Mouse (Mus musculus): ENCODE data around the gene Daglb. TPM values are rescaled to one million over a fixed set of nuclear protein-coding genes. Genes with fewer than 3 reads are reported as not detected.

The Daglb gene
- polyA plus RNA-seq, 1 experiment from 2014 or later: 16.2 TPM

DNA sequence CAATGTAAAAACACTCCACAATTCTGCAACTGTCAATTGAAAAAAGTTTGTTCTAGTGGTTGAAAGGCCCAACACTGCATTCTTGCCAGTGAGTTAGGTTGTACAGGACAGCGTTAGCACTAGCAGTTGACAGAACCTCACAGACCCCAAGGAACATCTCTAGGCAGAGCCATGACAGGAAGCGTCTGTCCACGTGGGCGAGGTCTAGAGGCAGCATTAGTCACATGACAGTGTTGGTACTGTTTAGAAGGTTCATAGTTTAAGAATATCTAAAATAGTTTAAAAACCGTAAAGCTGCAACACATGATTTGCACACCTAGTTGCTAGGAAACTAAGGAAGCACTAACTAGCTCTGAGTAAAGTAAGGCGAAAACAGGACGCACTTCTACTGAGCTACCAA lies 41.2 kb downstream of the Daglb start:
- 88% methylated on average over 7 of the region's 7 CpGs for WGBS
- ATAC-seq (replicated peaks): no peak
- Histone ChIP-seq H3K4me1 (peaks cover 9% of the 10 kb centered on the region; the same call in 1 of the 2 replicates), H3K27me3 (no peaks in the 10 kb centered on the region), H3K36me3 (peaks cover 44% of the 10 kb centered on the region), H3K9me3 (no peaks in the 10 kb centered on the region), H3K4me3 (no peak overlapping the region), H3K27ac (replicated peaks) (no peak overlapping the region), H3K4me2 (replicated peaks) (no peak overlapping the region), H3K9ac (replicated peaks) (no peak overlapping the region)

DNA sequence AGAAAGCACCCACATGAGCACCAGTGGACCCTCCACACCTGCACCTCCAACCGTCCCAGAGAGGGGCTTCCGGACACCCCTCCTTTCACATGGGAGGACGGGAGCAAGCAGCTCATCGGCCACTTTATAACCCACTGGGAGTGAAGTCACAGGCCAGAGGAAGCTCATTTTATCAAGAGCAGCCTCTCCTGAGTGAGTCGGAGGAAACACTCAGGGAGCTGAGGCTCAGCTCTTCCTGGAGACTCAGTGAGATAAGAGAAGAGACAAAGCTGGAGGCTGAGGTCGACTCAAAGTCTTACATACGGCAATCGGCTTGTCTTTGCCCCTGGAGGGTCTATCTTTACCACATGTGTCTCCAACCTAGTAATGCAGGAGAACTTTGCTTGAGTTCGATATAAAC lies 44.9 kb downstream of the Daglb start:
- H3K9ac ChIP-seq (replicated peaks): no peak overlapping the region
- H3K4me1 ChIP-seq: peaks cover 9% of the 10 kb centered on the region; the same call in 1 of the 2 replicates
- H3K9me3 ChIP-seq: no peaks in the 10 kb centered on the region
- 91% methylated on average over 9 of the region's 9 CpGs for WGBS
- peaks cover 42% of the 10 kb centered on the region for H3K36me3 ChIP-seq
- no peaks in the 10 kb centered on the region for H3K27me3 ChIP-seq
- H3K4me3 ChIP-seq: no peak overlapping the region
- H3K27ac ChIP-seq (replicated peaks): no peak overlapping the region
- no peak overlapping the region for H3K4me2 ChIP-seq (replicated peaks)
- no peak for ATAC-seq (replicated peaks)

DNA sequence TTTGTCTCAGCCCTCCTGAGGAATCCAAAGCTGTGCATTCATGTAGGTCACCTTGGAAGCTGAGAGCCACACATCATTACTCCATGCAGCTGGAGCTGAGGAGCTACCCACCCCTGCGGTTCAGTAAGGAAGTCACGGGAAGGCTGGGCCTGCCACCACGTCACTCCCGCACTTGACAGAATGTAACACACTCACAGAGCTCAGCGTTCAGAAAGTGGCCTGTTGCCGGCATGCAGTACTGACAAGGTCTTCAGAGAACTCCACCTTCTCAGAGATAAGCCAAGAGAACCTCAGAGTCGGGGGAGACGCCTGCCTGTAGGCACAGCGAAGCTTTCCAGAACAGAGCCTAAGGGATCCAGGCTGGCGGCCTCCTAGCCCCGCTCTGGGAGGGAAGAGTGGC lies 45.4 kb downstream of the Daglb start:
- Histone ChIP-seq H3K27me3 (no peaks in the 10 kb centered on the region), H3K27ac (replicated peaks) (no peak overlapping the region), H3K9me3 (no peaks in the 10 kb centered on the region), H3K36me3 (peaks cover 42% of the 10 kb centered on the region), H3K4me2 (replicated peaks) (no peak overlapping the region), H3K9ac (replicated peaks) (no peak overlapping the region), H3K4me3 (no peak overlapping the region), H3K4me1 (peaks cover 9% of the 10 kb centered on the region; the same call in 1 of the 2 replicates)
- no peak for ATAC-seq (replicated peaks)
- 89% methylated on average over 11 of the region's 11 CpGs for WGBS

DNA sequence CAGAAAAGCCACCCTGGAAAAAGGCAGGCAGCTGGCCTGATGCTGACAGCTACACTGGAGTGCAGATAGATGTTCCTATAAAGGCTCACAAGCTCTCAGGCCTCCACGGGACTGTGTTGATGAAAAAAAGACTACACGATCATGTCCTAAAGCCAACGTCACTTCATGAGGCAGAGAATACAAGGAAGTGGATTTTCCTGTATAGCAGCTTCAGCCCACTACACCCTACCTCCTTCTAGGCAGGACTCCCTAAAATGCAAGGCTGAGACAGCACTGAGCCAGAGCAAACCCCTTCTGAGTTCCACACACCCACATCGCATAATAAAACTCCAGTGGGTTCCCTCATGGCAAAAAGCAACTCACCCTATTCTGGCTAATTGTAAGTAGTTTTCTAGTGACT lies 47.2 kb downstream of the Daglb start:
- H3K4me3 ChIP-seq: no peak overlapping the region
- no peaks in the 10 kb centered on the region for H3K27me3 ChIP-seq
- H3K4me2 ChIP-seq (replicated peaks): no peak overlapping the region
- no peaks in the 10 kb centered on the region for H3K9me3 ChIP-seq
- no peak for ATAC-seq (replicated peaks)
- no peak overlapping the region for H3K9ac ChIP-seq (replicated peaks)
- H3K4me1 ChIP-seq: peaks cover 9% of the 10 kb centered on the region; the same call in 1 of the 2 replicates
- peaks cover 49% of the 10 kb centered on the region for H3K36me3 ChIP-seq
- no peak overlapping the region for H3K27ac ChIP-seq (replicated peaks)
- 87% methylated on average over 4 of the region's 4 CpGs for WGBS

DNA sequence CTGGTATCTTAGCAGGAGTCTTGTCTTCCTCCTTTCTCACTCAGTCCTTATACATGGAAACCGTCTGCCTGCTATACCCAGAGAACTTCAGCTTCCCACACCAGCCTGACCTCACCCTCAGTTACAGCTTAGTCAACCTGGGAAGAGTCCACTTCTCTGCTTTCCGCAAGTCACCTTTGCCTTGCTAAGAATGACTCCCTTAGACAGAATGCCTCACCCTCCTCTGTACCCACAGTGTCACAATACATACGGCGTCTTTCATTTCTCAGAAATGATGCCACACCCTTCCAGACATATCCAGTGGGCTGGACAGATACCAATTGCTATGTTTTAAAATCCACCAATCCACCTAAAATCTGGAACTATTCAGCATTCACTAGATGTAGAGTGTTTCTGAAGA lies 47.9 kb downstream of the Daglb start:
- WGBS: 93% methylated on average over 4 of the region's 4 CpGs
- Histone ChIP-seq H3K27ac (replicated peaks) (no peak overlapping the region), H3K36me3 (peaks cover 48% of the 10 kb centered on the region), H3K9me3 (no peaks in the 10 kb centered on the region), H3K4me1 (peaks cover 9% of the 10 kb centered on the region; the same call in 1 of the 2 replicates), H3K4me3 (no peak overlapping the region), H3K9ac (replicated peaks) (no peak overlapping the region), H3K4me2 (replicated peaks) (no peak overlapping the region), H3K27me3 (no peaks in the 10 kb centered on the region)
- ATAC-seq (replicated peaks): no peak

DNA sequence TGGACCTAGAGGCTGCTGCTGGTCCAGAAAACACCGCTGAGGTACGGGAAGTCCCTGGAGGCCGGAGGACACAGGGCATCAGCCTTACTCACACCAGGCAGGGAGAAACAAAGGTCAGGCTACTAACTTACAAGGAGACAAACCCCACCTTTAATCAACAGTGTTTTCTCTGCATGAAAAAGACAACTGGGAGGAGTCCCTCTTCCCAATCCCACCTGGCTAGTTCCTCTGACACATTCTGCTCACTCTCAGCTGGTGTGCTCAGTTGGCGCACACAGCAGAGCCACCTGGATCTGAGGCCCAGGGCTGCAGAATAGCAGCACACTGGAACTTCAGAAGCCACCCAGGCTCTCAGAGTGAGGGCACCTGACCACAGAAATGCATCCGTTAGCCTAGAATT lies 50.5 kb downstream of the Daglb start:
- ATAC-seq (replicated peaks): no peak
- Histone ChIP-seq H3K4me1 (no peaks in the 10 kb centered on the region), H3K27ac (replicated peaks) (no peak overlapping the region), H3K9me3 (no peaks in the 10 kb centered on the region), H3K4me2 (replicated peaks) (no peak overlapping the region), H3K27me3 (no peaks in the 10 kb centered on the region), H3K36me3 (peaks cover 44% of the 10 kb centered on the region), H3K4me3 (no peak overlapping the region), H3K9ac (replicated peaks) (no peak overlapping the region)
- 98% methylated on average over 5 of the region's 5 CpGs for WGBS

DNA sequence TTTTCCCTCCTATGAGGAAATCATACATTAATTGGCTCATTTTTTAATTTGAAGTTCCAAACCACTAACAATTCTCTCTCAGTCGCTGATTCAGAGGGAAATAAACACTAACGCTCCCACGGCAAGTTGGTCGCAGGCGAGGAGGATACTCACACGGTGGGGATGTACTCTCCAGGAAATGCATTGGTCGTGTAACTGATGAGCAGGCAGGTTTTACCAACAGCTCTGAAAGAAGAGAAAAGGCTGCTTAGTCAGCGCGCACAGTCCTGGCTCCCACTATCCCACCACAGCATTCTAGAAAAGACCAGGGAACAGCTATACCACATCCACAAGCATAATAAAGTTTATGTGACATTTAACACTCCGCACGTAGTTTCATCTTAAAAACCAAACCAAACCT lies 52.6 kb downstream of the Daglb start:
- H3K4me3 ChIP-seq: no peak overlapping the region
- no peaks in the 10 kb centered on the region for H3K9me3 ChIP-seq
- H3K9ac ChIP-seq (replicated peaks): no peak overlapping the region
- H3K27me3 ChIP-seq: no peaks in the 10 kb centered on the region
- ATAC-seq (replicated peaks): no peak
- WGBS: 91% methylated on average over 11 of the region's 11 CpGs
- peaks cover 42% of the 10 kb centered on the region for H3K36me3 ChIP-seq
- H3K4me2 ChIP-seq (replicated peaks): no peak overlapping the region
- H3K27ac ChIP-seq (replicated peaks): no peak overlapping the region
- H3K4me1 ChIP-seq: no peaks in the 10 kb centered on the region

DNA sequence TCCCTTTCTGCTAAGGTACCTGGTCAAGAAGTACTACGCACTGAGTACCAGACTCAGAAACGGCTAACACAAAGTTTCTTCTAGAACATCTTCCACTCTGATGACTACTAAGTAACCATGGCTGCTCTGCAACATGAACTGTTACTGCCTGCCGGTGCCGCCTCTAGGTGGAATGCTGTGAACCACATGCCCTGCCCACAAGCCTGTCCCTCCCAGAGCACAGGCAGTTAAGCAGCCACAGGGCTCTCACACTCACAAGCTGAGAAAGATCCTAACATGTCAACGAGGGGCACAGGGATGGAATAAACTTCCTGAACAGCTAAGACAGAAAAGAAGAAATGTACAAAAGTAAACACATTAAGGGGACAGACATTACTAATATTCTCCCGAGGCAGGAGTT lies 53.1 kb downstream of the Daglb start:
- Histone ChIP-seq H3K9ac (replicated peaks) (no peak overlapping the region), H3K36me3 (peaks cover 38% of the 10 kb centered on the region), H3K4me1 (no peaks in the 10 kb centered on the region), H3K4me3 (no peak overlapping the region), H3K4me2 (replicated peaks) (no peak overlapping the region), H3K27me3 (no peaks in the 10 kb centered on the region), H3K27ac (replicated peaks) (no peak overlapping the region), H3K9me3 (no peaks in the 10 kb centered on the region)
- 88% methylated on average over 6 of the region's 6 CpGs for WGBS
- no peak for ATAC-seq (replicated peaks)

DNA sequence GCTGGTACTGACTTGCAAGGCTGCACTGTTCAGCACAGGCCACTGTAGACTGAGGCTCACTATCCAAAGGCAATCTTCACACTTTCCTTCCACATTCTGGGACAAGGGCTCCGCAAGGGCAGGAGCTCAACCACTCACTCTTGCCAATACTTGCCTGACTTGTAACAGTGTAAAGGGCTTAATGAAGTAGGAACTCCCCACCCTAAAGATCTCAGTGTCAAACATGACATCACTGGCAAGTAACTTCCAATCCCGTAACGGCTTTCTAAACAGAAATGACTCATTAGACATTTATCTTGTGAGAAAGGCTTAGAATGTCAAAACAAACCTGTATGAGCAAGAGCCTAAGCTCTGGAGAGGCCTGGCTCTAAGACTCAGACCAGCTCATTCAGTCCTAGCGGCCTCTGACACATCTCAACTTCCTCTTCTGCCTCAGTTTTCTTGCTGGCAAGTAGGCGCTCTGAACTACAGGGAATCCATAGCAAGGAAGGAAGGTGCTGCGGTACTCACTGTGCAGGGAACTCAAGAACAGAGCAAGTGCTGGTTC lies 53.7 kb downstream of the Daglb start:
- Histone ChIP-seq H3K4me3 (no peak overlapping the region), H3K4me2 (replicated peaks) (no peak overlapping the region), H3K9me3 (no peaks in the 10 kb centered on the region), H3K4me1 (no peaks in the 10 kb centered on the region), H3K27ac (replicated peaks) (no peak overlapping the region), H3K9ac (replicated peaks) (no peak overlapping the region), H3K27me3 (no peaks in the 10 kb centered on the region), H3K36me3 (peaks cover 33% of the 10 kb centered on the region)
- 72% methylated on average over 6 of the region's 6 CpGs for WGBS
- ATAC-seq (replicated peaks): no peak

DNA sequence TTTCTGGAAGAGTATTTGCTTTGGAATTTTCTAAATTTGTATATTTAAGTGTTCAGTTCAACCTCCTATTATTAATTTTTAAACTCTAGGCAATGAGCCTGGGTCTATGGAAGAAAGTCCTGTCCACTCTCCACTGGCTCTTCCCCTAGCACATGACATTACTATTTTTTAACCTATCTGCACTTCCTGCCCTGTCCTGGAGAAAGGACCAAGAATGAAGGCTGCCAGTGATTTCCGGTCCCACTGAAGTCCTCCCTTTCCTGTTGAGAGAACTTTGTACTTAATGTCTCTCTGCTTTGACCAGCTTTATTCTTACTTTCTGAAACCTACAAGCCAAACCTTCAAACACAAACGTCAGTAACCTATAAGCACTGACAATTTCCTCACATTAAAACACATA lies 56.0 kb downstream of the Daglb start:
- no peak for ATAC-seq (replicated peaks)
- Histone ChIP-seq H3K4me3 (no peak overlapping the region), H3K27me3 (no peaks in the 10 kb centered on the region), H3K9ac (replicated peaks) (no peak overlapping the region), H3K4me2 (replicated peaks) (no peak overlapping the region), H3K27ac (replicated peaks) (no peak overlapping the region), H3K4me1 (peaks cover 10% of the 10 kb centered on the region), H3K36me3 (peaks cover 12% of the 10 kb centered on the region), H3K9me3 (no peaks in the 10 kb centered on the region)
- 87% methylated on average over 2 of the region's 2 CpGs for WGBS

DNA sequence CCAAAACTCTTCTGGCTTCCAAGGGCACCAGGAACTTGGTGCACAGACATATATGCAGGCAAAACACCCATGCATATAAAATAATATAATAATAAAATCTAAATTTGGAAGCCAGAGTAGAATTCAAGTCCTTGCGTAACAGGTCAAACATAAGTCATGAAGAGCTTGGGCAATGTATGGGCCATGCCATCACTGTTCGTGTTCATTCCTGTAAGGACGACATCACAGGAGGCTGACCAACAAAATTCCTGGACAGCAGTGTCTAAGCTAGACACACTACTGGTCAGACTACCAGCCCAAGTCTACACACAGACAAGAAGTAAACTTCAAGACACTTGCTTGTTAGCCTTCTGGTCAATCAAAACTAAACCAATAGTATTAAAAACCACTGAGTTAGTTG lies 58.5 kb downstream of the Daglb start:
- Histone ChIP-seq H3K4me1 (peaks cover 26% of the 10 kb centered on the region), H3K9ac (replicated peaks) (no peak overlapping the region), H3K4me2 (replicated peaks) (no peak overlapping the region), H3K27ac (replicated peaks) (no peak overlapping the region), H3K36me3 (no peaks in the 10 kb centered on the region), H3K9me3 (no peaks in the 10 kb centered on the region), H3K27me3 (no peaks in the 10 kb centered on the region), H3K4me3 (no peak overlapping the region)
- 88% methylated on average over 3 of the region's 3 CpGs for WGBS
- no peak for ATAC-seq (replicated peaks)

DNA sequence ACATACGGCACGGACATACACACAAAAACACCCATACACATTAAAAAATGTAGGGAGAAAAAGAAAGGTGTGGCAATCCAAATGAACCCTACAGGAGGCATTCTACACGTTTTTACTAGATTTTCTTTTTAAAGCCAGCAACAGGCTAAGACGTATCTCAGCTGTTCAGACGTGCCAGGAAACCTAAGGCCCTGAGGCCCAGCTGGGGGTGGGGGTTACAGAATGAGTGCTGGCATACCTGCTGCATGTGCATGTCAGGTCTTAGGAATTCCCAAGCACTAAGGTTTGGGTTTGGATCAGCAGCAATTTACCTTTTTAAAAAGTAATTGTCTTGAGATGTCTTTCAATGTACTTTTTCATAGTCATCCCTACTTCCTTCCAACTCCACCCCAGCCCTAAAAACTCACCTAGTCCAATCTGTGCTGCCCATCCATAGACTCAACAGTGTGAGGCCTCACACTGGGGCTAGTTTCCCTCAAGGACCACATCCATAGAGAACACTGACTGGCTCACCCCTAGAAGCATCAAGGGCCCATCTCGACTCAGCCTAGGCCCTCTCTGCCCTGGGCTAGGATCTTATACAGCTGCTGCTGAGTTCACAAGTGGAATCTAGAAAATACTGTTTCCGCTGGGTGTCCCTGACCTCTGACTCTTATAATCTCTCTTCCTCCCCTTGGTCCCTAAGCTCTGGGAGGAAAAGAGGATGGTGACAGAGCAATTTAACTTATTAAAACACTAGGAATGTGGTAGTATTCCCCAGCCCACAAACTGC lies 61.3 kb downstream of the Daglb start:
- Histone ChIP-seq H3K27me3 (no peaks in the 10 kb centered on the region), H3K9ac (replicated peaks) (no peak overlapping the region), H3K27ac (replicated peaks) (no peak overlapping the region), H3K4me1 (peaks cover 29% of the 10 kb centered on the region), H3K4me2 (replicated peaks) (peak overlapping the region; percentile 68), H3K4me3 (peak overlapping the region; percentile 72; the same call in 1 of the 2 replicates), H3K36me3 (no peaks in the 10 kb centered on the region), H3K9me3 (no peaks in the 10 kb centered on the region)
- no peak for ATAC-seq (replicated peaks)
- WGBS: 70% methylated on average over 7 of the region's 7 CpGs

Measured in forebrain, embryonic 15.5 days (tissue).